Mouse (Mus musculus) E14TG2a.4 (cell line): ENCODE results near the gene Mars.

Experiments used
- CTCF ChIP-seq: conservative IDR thresholded peaks from 2 replicates; pipeline ENCODE4 v1.5.1; 2014; ENCODE audit warnings: low read length
- NANOG ChIP-seq: IDR thresholded peaks from 2 replicates; pipeline ENCODE4 v1.6.1; 2014; ENCODE audit warnings: borderline replicate concordance, low read length, mixed read lengths
- POU5F1 ChIP-seq: IDR thresholded peaks from 2 replicates; pipeline ENCODE4 v1.6.1; 2014; ENCODE audit warnings: low read length, borderline replicate concordance

- no peak for TF ChIP-seq CTCF
- TF ChIP-seq POU5F1: no peak
- TF ChIP-seq NANOG: no peak
Observed at GRCm38 (mm10) chr10:127322178-127322577, 10.6 kb upstream of the Mars start.
